Mouse (Mus musculus): ENCODE data around the gene Etv6. TPM values are rescaled to one million over a fixed set of nuclear protein-coding genes. Genes with fewer than 3 reads are reported as not detected.

The Etv6 gene
- total RNA-seq, 2 experiments from 2014 or later: 9.2 to 9.8 TPM

GRCm38 (mm10) chr6:134163346-134163745 lies 127.8 kb downstream of the Etv6 start:
- H3K4me3 ChIP-seq: no peak overlapping the region
- DNase-seq (ENCODE audit: low spot score in 2 of 2): no peak
- no peak for TF ChIP-seq CTCF (conservative IDR thresholded peaks at IDR 0.05)
- H3K27ac ChIP-seq: no peak overlapping the region

- H3K27ac ChIP-seq: no peak overlapping the region
- H3K4me3 ChIP-seq: no peak overlapping the region
- no peak for DNase-seq (ENCODE audit: low spot score in 2 of 2)
- TF ChIP-seq CTCF (conservative IDR thresholded peaks at IDR 0.05): no peak
Measured at GRCm38 (mm10) chr6:134164356-134164755, 128.9 kb downstream of the Etv6 start.

GRCm38 (mm10) chr6:134165012-134165411 lies 129.5 kb downstream of the Etv6 start:
- no peak for DNase-seq (ENCODE audit: low spot score in 2 of 2)
- H3K27ac ChIP-seq: no peak overlapping the region
- no peak for TF ChIP-seq CTCF (conservative IDR thresholded peaks at IDR 0.05)
- H3K4me3 ChIP-seq: no peak overlapping the region

GRCm38 (mm10) chr6:134167963-134168362 lies 132.5 kb downstream of the Etv6 start:
- no peak for TF ChIP-seq CTCF (conservative IDR thresholded peaks at IDR 0.05)
- Histone ChIP-seq H3K27ac (no peak overlapping the region), H3K4me3 (no peak overlapping the region)
- no peak for DNase-seq (ENCODE audit: low spot score in 2 of 2)

- no peak for TF ChIP-seq CTCF (conservative IDR thresholded peaks at IDR 0.05)
- Histone ChIP-seq H3K27ac (no peak overlapping the region), H3K4me3 (no peak overlapping the region)
- DNase-seq (ENCODE audit: low spot score in 2 of 2): no peak
Measured at GRCm38 (mm10) chr6:134168799-134169198, 133.3 kb downstream of the Etv6 start.

GRCm38 (mm10) chr6:134171235-134171634 lies 135.7 kb downstream of the Etv6 start:
- Histone ChIP-seq H3K27ac (no peak overlapping the region), H3K4me3 (no peak overlapping the region)
- no peak for TF ChIP-seq CTCF (conservative IDR thresholded peaks at IDR 0.05)
- no peak for DNase-seq (ENCODE audit: low spot score in 2 of 2)

GRCm38 (mm10) chr6:134171906-134172728 lies 136.6 kb downstream of the Etv6 start:
- no peak for TF ChIP-seq CTCF (conservative IDR thresholded peaks at IDR 0.05)
- Histone ChIP-seq H3K27ac (no peak overlapping the region; the same call in 1 of the 2 replicates), H3K4me3 (no peak overlapping the region)
- no peak for DNase-seq (ENCODE audit: low spot score in 2 of 2)

- Histone ChIP-seq H3K4me3 (no peak overlapping the region), H3K27ac (no peak overlapping the region)
- no peak for TF ChIP-seq CTCF (conservative IDR thresholded peaks at IDR 0.05)
- DNase-seq (ENCODE audit: low spot score in 2 of 2): no peak
Measured at GRCm38 (mm10) chr6:134173439-134173838, 137.9 kb downstream of the Etv6 start.

- H3K27ac ChIP-seq: no peak overlapping the region
- no peak for DNase-seq (ENCODE audit: low spot score in 2 of 2)
- no peak for TF ChIP-seq CTCF (conservative IDR thresholded peaks at IDR 0.05)
- no peak overlapping the region for H3K4me3 ChIP-seq
Measured at GRCm38 (mm10) chr6:134175059-134175458, 139.6 kb downstream of the Etv6 start.

GRCm38 (mm10) chr6:134177196-134177595 lies 141.7 kb downstream of the Etv6 start:
- no peak for DNase-seq (ENCODE audit: low spot score in 2 of 2)
- TF ChIP-seq CTCF (conservative IDR thresholded peaks at IDR 0.05): no peak
- no peak overlapping the region for H3K4me3 ChIP-seq
- H3K27ac ChIP-seq: no peak overlapping the region

GRCm38 (mm10) chr6:134182301-134182948 lies 146.9 kb downstream of the Etv6 start:
- TF ChIP-seq CTCF (conservative IDR thresholded peaks at IDR 0.05): no peak
- DNase-seq (ENCODE audit: low spot score in 2 of 2): no peak
- Histone ChIP-seq H3K27ac (peak overlapping the region; percentile 44; the same call in 1 of the 2 replicates), H3K4me3 (no peak overlapping the region; the same call in 1 of the 2 replicates)

- TF ChIP-seq CTCF (conservative IDR thresholded peaks at IDR 0.05): peak; percentile 40
- no peak overlapping the region for H3K27ac ChIP-seq
- DNase-seq (ENCODE audit: low spot score in 2 of 2): no peak
- H3K4me3 ChIP-seq: no peak overlapping the region
Measured at GRCm38 (mm10) chr6:134183592-134184342, 148.3 kb downstream of the Etv6 start.

GRCm38 (mm10) chr6:134186286-134186903 lies 150.9 kb downstream of the Etv6 start:
- Histone ChIP-seq H3K27ac (no peak overlapping the region), H3K4me3 (no peak overlapping the region)
- TF ChIP-seq CTCF (conservative IDR thresholded peaks at IDR 0.05): no peak
- no peak for DNase-seq (ENCODE audit: low spot score in 2 of 2)
